Mouse (Mus musculus) megakaryocyte, embryonic 14.5 days (primary cell): ENCODE results near the gene Mrps26.

Experiments
- FLI1 ChIP-seq: IDR thresholded peaks from 2 replicates; pipeline ENCODE4 v1.6.1; 2012; ENCODE audit warnings: low read length, inconsistent platforms, mixed read lengths
- GATA1 ChIP-seq: IDR thresholded peaks from 3 replicates; pipeline ENCODE4 v1.6.1; 2012; ENCODE audit warnings: mixed read lengths, low read length, inconsistent platforms, borderline replicate concordance

GRCm38 (mm10) chr2:130564063-130564462 is 521 bp downstream of the Mrps26 start:
- TF ChIP-seq GATA1 (no peak), FLI1 (no peak)
